Mouse (Mus musculus) frontal cortex, postnatal 14 days (tissue): ENCODE results near the gene Gm10300.

Source experiments
- DNase-seq, 2 experiments: peaks; one replicate each; pipeline ENCODE4 v3.0.0; 2022; ENCODE audit warnings: low spot score in 2 of 2

Gm10300 gene

GRCm38 (mm10) chr4:132051321-132052275 lies 22.9 kb upstream of the Gm10300 start:
- DNase-seq = no peak

- no peak for DNase-seq
Observed at GRCm38 (mm10) chr4:132057311-132057710, 17.2 kb upstream of the Gm10300 start.

GRCm38 (mm10) chr4:132059541-132059940 lies 15.0 kb upstream of the Gm10300 start:
- DNase-seq = no peak

GRCm38 (mm10) chr4:132060040-132060832 lies 14.3 kb upstream of the Gm10300 start:
- no peak for DNase-seq

GRCm38 (mm10) chr4:132062289-132062688 lies 12.2 kb upstream of the Gm10300 start:
- DNase-seq = no peak

- DNase-seq = no peak
Observed at GRCm38 (mm10) chr4:132062934-132063884, 11.3 kb upstream of the Gm10300 start.

- DNase-seq = no peak
Observed at GRCm38 (mm10) chr4:132064550-132064949, 9.9 kb upstream of the Gm10300 start.

- DNase-seq = no peak
Observed at GRCm38 (mm10) chr4:132065578-132065977, 8.9 kb upstream of the Gm10300 start.

GRCm38 (mm10) chr4:132066101-132066773 lies 8.3 kb upstream of the Gm10300 start:
- no peak for DNase-seq

GRCm38 (mm10) chr4:132067112-132067937 lies 7.2 kb upstream of the Gm10300 start:
- no peak for DNase-seq

- no peak for DNase-seq
Observed at GRCm38 (mm10) chr4:132067938-132068235, 6.6 kb upstream of the Gm10300 start.

- no peak for DNase-seq
Observed at GRCm38 (mm10) chr4:132071674-132072073, 2.8 kb upstream of the Gm10300 start.

- DNase-seq = no peak
Observed at GRCm38 (mm10) chr4:132072156-132072555, 2.3 kb upstream of the Gm10300 start.

- no peak for DNase-seq
Observed at GRCm38 (mm10) chr4:132072946-132073345, 1.6 kb upstream of the Gm10300 start.

- peak; percentile 89 to 90 for DNase-seq
Observed at GRCm38 (mm10) chr4:132074933-132075769, 654 bp downstream of the Gm10300 start, which contains the start of gene Epb41. Gene Epb41 (minus strand): TSS chr4:132075321.

- DNase-seq = no peak
Observed at GRCm38 (mm10) chr4:132075796-132076195, 1.3 kb downstream of the Gm10300 start.

GRCm38 (mm10) chr4:132076480-132077405 lies 2.2 kb downstream of the Gm10300 start:
- peak in 1 of 2 experiments; percentile 14 for DNase-seq

GRCm38 (mm10) chr4:132077445-132077844 lies 2.9 kb downstream of the Gm10300 start:
- DNase-seq = no peak
